Mouse (Mus musculus) kidney, adult 8-10 months (tissue): ENCODE results near the gene Mansc4.

Experiments
- DNase-seq, 2 experiments: peaks; one replicate each; pipeline ENCODE4 v3.0.0; 2022

Mansc4 gene

DNA sequence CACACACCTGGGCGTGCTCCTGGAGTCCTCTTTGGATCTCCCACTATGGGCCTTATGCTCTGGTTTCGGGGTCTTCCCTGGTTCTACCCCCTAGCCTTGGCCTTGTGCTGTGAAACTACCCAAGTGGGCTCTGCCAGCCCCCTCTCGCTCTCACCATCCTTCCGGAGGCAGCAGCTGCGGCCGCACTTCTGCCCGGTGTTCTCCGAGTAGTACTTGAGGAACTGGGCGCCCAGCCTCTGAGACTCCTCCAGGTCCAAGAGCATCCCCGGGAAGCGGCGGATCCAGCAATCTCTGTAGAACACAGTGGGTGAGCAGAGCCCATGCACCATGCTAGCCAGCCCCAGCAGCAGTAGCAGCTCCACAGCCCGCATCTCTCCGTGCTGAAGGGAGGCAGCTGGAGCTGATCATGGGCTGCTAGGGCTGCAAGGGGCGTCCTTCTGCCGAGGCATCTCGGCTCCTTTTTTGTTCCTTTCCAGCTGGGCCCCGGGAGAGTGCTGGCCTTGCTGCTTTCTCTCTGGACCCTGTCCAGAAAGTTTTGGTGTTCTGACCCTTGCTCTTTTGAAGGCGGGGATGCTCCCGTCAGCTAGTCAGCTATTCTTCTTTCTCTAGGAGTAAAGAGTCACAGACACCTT, at the start of gene Mansc4:
Gene Mansc4, minus strand, starts transcription at position 439 of the 632 bp plus-strand sequence.
- peak; percentile 79 for DNase-seq

DNA sequence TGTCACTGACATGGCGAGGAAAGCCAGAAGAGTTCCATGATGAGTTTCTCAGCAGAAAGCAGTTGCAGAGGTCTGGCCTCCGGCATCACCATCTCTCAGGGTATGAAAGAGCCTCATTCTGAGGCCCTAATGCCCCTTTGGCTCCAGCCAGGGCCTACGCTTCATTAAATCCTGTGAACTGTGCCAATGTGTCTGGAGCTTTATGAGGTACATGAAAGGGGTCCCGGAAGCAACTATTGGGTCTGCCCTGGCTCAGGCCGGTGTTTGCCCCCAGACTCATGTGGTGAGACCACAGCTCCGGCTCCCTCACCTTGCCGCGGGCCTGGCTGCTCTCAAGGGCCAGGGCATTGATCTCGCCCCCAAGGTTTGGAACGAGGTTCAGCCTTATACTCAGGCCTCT, 40.4 kb upstream of the Mansc4 start:
- no peak for DNase-seq

- DNase-seq: no peak
These were observed 34.5 kb upstream of the Mansc4 start for GRCm38 (mm10) chr6:147121320-147121719.

- no peak for DNase-seq
These were observed 31.4 kb upstream of the Mansc4 start for GRCm38 (mm10) chr6:147118190-147118589.

DNA sequence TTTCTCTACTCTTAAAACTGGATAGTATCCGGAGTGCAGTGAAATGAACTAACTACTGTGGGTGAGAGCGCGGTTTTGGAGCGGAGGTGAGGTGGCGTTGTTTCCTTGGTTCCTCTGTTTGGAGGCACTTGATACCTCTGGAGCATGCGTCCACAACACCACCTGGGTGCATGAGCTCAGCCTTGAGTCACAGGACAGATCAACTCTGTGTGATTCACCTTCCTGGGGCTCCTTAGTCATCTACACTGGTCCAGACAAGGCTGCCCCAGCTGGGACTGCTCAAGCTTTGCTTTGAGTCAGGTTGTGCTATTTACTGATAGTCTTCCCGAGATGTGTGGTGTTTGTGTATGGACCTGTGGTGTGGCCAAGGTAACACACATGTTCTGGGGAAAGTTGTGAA, 30.9 kb upstream of the Mansc4 start:
- no peak for DNase-seq

- DNase-seq: peak; percentile 72 to 91
These were observed 29.7 kb upstream of the Mansc4 start for GRCm38 (mm10) chr6:147116579-147116978.

DNA sequence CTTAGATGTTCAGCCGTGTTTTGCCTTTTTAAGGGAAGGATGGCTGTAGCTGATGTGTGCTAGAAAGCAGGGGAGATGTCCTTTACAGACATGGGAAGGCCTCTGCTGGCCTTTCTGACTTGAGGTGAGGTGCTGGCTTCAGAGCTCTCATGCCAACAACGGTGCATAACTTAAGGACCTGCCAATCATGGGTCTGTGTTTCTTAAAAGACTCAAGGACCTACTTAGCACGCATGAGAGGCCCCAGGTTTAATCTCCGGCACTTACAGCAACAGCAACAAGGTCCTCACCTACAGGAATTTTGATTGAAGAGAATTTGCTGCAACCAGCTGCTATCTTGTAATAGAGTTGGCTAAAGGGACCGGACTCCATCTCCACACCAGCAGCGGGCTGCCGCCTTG, 22.5 kb upstream of the Mansc4 start:
- no peak for DNase-seq

GRCm38 (mm10) chr6:147106716-147107115, 19.9 kb upstream of the Mansc4 start:
- peak; percentile 28 to 43 for DNase-seq

- DNase-seq: no peak
These were observed 18.7 kb upstream of the Mansc4 start for GRCm38 (mm10) chr6:147105529-147105928.

- DNase-seq: no peak
These were observed 15.5 kb upstream of the Mansc4 start for GRCm38 (mm10) chr6:147102293-147102692.

DNA sequence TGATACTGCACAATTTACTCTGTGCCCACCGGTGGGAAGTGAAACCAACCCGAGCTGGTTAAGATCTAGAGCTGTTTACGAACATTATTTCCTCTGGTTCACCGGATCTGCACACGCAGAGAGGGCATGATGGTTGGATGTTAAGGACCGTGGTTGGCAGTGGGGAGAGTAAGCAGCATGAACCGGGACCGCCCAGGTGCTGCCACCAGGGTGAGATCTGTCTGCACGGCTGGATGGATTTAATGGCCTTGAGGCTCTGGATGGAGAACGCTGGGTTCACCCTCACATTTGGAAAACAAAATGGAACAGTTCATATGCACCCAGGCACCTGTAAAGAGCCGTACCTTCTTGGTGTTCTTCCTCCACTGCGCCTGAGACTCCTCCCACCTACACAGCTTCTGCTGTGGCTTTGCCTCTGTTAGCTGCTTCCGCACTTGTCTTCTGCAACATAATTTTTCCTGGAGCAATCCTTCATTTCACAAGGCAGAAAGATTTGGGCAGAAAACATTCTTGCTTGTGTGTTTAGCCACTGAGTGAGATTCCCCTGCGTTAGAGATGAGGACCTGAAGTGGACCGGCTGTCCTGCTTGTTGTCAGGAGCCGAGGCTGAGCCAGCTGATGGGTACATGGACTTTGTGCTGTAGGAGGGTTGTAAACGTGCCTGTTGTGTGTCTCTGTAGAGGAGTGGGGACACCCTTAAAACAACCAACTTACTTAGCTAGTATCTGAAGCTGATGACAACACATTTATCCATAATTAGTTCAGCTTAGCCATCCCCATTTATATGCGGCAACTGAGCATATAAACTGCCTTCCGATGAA, 12.8 kb upstream of the Mansc4 start:
- peak in 1 of 2 experiments; percentile 37 for DNase-seq

DNA sequence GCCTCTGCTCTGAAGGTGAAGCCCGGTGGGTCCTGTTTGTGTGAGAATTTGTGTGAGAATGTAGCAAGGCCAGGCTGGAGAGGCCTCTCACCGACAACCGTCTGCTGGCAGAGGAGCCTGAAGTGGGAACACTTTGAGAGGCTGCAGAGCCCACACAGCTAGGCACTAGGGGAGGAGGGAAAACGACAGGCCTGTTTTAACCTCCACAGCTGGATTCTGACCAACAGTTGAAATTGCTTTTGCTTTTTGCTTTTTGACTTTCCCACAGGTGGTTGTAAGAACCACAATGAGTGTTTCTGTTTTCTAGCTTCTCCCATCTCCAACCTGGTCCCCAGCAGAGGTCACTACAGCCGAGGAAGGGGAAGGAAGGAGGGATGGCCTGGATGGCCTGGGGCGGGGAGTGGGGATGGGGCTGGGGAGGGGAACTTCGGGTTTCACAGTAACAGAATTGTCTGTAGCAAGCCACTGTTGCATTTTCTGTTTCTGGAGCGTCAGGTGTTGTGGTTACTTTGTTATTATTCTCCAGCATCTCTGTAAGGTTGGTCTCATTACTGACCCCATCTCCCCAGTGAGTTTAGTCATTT, 10.6 kb upstream of the Mansc4 start:
- no peak for DNase-seq

DNA sequence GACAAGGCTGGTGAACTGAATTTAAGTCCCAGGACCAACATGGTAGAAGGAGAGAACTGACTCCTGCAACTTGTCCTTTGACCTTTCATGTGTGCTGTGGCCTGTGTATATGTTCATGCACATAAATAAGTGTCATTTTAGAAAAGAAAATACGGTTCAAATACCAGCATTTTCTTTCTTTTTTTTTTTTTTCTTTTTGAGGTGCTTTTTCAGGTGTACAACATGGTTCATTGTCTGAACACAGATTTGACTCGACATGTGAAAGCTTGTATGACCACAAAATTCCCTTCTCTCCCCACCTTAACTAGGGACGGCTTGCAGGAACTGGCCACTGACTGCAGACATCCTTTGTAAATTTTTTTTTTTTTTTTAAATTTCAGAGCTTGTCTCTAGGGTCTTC, 10.1 kb upstream of the Mansc4 start:
- no peak for DNase-seq

GRCm38 (mm10) chr6:147096109-147096508, 9.3 kb upstream of the Mansc4 start:
- no peak for DNase-seq

DNA sequence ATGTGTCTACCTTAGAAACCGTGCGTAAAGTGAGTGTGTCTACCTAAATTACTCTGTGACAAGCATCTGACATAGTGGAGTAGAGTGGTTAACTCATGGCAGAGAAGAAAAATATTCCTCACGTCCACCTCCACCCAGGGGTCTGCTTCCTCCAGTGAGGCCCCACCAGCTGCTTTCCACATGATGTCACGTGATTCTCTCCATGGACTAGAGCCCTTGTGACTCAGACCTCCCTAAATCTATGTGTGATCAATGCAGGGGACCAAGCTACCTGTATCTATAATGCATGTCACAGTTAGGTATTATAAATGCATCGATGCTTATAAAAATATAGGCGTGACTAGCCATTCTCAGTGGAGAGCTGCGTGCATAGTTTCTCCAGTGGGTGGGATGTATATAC, 7.9 kb upstream of the Mansc4 start:
- no peak for DNase-seq

GRCm38 (mm10) chr6:147092136-147092535, 5.3 kb upstream of the Mansc4 start:
- DNase-seq: peak; percentile 34 to 53

DNA sequence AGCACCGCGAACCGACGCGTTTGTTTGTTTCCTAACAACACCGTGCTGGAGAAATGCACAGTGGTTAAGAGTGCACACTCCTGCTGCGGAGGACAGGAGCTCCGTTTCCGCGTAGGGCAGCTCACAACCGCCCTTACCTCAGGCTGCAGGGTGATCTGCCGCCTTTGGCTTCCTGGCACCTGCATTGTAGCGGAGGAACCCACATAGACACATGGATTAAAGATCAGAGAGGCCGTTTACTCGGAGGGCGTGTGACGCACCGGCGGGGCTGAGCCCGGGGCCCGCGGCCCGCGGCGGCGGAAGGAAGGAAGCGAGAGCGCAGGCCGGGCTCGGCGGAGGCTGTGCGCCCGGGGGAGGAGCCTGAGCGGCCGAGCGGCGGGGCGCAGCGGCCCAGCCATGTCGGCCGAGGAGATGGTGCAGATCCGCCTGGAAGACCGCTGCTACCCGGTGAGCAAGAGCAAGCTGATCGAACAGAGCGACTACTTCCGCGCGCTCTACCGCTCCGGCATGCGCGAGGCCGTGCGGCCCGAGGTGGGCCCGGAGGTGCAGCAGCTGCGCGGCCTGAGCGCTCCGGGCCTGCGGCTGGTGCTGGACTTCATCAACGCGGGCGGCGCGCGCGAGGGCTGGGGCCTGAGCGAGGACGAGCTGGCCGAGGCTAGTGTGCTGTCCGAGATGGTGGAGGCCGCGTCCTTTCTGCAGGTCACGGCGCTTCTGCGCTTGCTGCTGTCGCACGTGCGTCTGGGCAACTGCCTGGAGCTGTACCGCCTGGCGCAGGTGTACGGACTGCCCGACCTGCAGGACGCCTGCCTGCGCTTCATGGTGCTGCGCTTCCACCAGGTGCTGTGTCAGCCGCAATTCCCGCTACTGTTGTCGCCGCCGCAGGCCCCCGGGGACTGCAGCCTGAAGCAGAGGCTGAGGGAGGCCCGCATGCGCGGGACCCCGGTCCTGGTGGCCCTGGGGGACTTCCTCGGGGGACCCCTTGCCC, 4.6 kb upstream of the Mansc4 start, which contains the start of gene Klhl42:
Gene Klhl42, plus strand, starts transcription at position 244 of the 985 bp plus-strand sequence.
- peak; percentile 60 to 71 for DNase-seq

GRCm38 (mm10) chr6:147090191-147090590, 3.4 kb upstream of the Mansc4 start:
- DNase-seq: no peak

GRCm38 (mm10) chr6:147088517-147088916, 1.7 kb upstream of the Mansc4 start:
- no peak for DNase-seq

DNA sequence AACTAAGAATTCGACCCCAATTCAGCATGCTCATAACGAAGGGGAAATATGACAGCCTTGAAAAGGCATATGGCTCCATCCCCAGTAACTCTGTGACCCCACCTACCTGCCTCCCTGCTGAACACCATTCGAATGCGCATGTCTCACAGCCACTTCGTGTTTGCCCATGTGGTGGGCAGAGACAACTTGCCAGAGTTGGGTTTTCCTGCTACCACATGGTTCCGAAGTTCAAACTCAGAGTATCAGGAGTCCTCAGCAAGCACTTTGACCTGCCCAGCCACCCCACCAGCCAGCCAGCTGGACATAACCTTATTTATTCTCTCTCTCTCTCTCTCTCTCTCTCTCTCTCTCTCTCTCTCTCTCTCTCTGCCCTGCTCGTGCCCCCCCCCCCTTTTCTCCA, 904 bp upstream of the Mansc4 start:
- peak; percentile 77 to 83 for DNase-seq

GRCm38 (mm10) chr6:147085398-147086040, 1.3 kb downstream of the Mansc4 start:
- DNase-seq: no peak

DNA sequence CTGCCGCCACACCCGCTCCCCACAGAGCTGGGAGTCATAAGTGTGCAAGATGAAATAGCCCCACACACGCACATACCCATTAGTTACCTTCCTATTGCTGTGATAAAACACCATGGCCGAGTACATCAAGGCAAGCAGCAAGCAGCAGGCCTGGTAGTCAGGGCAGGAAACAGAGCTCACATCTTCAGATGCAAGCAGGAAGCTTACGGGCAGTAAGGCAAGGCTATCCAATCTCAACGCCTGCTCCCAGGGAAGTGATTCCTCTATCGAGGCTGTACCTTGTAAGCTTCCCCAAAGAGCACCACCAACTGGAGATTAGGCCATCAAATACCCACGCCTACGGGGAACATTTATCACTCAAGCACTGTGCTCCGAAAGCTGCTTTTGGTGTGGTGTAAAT, 6.9 kb downstream of the Mansc4 start:
- no peak for DNase-seq
